Mouse (Mus musculus): ENCODE results near the gene Zfp36. TPM values are rescaled to one million over a fixed set of nuclear protein-coding genes. Genes with fewer than 3 reads are reported as not detected.

The Zfp36 gene
- total RNA-seq, 2 experiments from 2014 or later, result 7.3 to 7.6 TPM

DNA sequence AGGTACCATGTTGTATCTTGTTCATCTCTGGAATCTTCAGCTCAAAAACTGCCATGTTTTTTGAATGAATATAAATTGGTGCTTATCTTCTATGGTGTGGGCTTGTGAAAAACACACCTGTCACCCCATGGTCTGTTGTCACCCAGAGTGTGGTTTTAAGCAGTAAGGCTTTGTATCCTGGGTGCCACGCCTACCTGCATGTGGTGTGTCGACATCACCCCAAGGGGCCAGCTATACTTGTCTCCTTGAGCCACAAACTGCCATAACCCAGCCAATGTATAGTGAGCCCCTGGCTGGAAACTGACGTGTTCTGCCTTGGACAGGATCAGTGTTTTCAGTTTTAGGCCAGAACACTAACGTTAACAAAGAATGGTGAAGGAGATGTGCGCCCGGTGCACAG, 4.1 kb upstream of the Zfp36 start:
- DNase-seq, result no peak

- no peak for DNase-seq
Measured at GRCm38 (mm10) chr7:28383606-28384005, 3.6 kb upstream of the Zfp36 start.

- DNase-seq, result peak; percentile 59
Measured at GRCm38 (mm10) chr7:28382981-28383396, 2.9 kb upstream of the Zfp36 start.

DNA sequence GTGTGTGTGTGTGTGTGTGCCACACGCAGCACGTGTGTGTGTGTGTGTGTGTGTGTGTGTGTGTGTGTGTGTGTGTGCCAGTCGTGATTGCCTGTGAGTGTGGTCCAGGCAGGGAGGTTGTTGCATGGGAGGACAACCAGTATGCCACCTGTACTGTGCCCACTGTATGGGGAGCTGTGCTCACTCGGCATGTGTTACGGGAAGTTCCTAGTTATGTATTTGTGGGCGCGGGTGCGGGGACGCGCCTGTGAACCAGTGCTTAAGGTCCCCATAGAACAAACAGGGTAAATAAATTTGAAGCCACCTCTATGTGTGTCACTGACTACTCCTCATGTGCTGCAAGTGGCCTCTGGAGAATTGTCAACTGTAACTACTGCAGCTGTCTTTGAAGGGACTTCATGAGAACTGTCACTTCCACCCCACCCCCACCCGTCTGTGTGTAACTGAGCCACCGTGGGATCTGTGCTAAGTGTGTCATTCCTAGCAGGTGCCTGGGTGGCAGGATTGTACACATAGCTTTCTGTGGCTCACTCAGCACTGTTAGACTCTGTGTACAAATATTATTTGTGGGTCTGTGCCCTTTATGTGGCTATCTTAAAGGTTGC, 2.4 kb upstream of the Zfp36 start:
- DNase-seq, result no peak

GRCm38 (mm10) chr7:28381938-28382337, 1.9 kb upstream of the Zfp36 start:
- DNase-seq, result peak; percentile 90

GRCm38 (mm10) chr7:28381017-28381790, 1.2 kb upstream of the Zfp36 start:
- DNase-seq, result peak; percentile 91

DNA sequence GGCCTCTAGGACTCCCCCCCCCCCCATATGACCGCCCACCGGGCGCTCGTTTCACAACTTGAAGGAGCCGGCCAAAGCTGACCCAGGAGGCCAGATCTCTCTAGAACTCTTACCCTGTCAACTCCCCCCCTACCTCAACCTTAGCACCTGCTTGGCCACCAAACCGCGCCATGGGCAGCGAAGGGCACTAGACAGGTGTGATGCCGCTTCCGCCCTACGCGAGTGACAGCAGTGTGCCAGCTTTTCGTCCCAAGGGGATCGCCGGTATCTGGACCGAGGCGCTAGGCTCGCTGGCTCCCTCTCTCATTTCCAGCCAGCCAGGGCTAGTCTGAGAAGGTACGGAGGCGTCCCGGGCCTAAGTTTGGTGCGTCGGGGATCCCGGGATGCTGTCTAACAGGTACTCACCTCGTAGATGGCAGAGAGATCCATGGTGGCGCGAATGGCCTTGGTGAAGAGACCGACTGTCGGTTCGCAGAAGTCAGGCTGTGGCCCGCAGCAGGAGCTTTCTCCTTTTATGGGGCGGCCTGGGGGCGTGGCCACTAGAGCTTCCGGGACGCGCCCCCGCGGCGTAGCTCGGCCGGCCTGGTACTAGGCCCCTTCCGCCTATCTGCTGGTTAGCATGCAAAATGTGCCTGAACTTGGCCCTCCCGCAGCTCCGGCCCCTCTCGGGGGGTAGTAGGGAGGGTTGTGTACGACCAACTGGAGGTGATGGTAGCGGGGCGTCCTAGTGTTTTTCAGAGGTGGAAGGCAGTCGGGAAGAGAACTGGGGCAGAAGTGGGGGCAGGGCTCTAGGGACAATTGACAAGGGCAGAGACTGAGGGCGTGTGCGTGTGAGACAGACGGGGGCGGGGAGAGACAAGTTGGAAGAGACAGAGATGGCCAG, 1.0 kb downstream of the Zfp36 start:
- peak; percentile 95 for DNase-seq

DNA sequence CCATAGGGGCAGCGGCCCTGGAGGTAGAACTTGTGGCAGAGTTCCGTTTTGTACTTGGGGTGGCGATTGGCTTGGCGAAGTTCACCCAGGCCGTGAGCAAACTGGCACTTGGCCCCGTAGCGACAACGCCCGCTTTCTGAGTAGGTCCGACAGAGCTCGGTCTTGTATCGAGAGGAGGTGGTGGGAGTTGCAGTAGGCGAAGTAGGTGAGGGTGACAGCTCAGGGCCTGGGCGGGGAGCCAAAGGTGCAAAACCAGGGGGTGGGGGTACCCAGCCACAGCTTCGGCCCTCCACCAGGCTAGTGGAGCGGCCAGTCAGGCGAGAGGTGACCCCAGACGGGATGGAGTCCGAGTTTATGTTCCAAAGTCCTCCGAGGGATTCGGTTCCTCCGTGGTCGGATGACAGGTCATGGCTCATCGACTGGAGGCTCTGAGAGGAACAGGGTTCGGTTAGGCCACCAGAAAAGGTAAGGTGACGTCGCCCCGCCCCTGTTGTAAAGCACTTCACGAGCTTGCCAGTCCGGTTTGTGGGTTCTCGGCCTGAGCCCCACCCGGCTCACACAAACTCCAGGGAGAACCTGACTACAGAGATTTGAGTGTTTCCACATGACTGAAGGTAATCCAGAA, 1.9 kb downstream of the Zfp36 start:
- DNase-seq, result peak; percentile 71

DNA sequence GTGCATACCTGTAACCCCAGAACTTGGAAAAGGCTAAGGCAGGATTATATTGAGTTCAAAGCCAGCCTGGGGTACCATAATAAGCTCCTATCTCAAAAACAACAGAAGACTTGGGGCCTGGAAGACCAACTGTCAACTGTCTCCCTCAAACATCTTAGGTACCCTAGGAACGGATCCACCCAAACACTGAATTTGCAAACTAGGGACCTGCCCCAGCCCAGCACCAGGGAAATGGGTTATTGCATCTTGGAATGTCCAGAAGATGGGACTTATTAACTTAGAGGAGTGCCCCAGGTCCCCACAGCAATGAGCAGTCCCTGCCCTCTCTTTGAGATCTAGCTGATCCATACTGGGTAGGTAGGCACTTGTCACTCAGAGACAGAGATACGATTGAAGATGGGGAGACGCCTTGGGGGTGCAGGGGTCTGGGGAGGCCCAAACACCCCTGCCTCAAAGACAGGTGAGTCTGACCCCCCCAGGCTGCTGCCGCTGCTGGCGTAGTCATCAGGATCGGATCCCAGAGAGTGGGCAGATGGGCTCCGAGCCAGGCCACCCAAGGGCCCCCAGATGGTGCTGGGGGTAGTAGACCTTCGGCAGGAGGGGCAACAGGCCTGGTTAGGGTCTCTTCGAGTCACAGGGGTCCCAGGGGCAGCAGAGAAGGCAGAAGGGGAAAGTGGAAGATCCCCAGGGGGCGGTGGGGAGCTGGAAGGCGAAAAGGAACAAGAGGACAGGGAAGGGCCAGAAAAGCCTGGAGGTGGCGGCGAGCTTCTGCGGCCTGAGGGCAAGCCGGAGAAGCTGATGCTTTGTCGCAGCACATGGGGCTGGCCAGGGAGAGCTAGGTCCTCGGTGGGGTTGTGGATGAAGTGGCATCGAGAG, 2.6 kb downstream of the Zfp36 start:
- peak; percentile 49 for DNase-seq

- DNase-seq, result peak; percentile 95
Measured at GRCm38 (mm10) chr7:28376011-28376771, 3.9 kb downstream of the Zfp36 start.

DNA sequence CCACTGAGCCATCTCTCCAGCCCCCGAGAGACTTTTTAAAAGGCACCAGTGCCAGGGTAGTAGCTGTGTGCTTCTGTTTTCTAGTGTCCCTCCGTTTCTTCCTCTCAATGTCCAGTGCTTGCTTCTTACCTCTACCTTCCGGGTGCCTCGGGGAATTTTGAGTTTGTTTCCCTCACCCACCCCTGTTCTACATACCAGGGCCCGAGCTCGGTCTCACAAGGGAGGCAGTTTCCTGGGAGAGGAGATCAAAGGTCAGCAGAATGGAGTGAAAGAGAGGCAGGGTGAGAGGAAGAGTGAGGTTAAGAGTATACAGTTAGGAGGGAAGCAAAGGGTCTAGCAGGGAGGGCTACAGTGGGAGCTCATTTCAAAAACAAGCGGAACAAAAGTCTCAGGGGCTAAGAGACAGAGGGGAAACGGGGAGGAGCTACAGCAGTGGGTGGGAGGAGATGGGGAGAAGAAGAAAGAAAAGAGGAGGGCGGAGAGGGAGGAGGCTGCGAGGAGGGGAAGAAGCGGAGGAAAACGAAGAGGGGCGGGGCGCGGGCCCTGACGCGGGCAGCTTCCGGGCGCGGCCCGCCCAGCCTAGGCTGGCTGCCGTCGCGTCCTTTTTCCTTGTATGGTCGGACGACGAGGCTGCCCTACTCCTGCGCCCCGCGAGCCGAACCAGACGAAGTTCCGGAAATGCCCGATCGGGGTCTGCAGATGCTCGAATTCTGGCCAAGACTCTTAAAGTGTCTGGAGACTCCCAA, 4.7 kb downstream of the Zfp36 start:
- peak; percentile 95 for DNase-seq

GRCm38 (mm10) chr7:28374647-28375046, 5.4 kb downstream of the Zfp36 start:
- DNase-seq, result no peak

- no peak for DNase-seq
Measured at GRCm38 (mm10) chr7:28373891-28374495, 6.1 kb downstream of the Zfp36 start.

DNA sequence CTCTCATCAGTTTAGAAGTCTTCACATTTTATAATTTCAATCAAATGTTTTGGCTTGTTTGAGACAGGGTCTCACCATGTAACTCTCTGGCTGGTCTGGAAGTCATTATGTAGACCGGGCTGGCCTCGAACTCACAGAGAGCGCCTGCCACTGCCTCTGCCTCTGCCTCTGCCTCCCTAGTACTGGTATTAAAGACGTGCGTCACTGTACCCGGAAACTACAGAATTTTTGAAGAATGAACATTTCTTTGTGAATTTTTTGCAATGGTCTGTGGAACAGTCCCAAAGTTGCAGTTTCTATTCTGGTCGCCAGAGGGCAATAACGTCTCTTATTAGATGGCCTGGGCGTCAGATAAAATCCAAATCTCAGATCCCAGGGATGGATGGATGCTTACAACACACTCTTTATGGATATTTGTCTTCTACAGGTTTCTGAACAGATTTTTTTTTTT, 6.9 kb downstream of the Zfp36 start:
- peak; percentile 66 for DNase-seq

DNA sequence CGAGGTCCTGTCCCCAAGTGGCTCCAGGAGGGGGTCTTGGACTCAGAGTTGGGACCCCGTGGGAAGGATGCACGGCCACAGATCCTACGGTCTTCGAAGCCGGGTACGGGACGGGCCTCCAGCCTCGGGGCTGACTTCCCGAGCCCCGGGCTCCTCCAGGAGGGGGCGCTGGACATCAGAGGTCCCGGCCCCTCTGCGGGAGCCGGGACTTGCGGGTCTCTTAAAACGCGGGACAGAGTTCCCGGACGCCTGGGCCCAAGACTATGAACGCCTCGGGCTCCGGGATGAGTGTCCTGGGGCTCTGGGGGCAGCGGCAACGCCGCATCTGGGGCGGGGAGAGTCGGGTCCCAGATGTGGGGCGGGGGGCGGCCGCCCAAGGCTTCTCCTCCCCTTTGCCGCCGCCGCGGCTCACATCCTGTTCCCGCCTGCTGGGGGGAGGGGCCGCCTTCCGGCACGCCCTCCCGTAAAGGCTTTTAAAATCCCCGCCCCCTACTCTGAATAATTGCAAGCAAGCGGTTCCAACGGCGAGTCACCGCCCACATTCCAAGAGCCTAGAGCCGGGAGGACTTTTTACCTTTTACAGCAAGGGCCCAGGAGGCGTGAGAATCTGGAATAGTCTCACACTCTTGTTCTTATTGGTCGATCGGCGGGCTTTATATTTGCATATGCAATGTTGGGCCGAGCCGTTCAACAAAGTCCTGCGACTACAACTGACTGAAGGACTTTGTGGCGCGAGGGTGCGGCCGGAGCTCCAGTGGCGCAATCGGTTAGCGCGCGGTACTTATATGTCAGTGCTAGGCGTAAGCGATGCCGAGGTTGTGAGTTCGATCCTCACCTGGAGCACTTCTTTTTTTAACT, 7.6 kb downstream of the Zfp36 start, which contains the start of gene Plekhg2:
Gene Plekhg2 (minus strand): TSS at position 349 of the 858 bp plus-strand sequence.
- DNase-seq, result peak; percentile 98

- peak; percentile 83 for DNase-seq
Measured at GRCm38 (mm10) chr7:28371514-28371989, 8.5 kb downstream of the Zfp36 start.

DNA sequence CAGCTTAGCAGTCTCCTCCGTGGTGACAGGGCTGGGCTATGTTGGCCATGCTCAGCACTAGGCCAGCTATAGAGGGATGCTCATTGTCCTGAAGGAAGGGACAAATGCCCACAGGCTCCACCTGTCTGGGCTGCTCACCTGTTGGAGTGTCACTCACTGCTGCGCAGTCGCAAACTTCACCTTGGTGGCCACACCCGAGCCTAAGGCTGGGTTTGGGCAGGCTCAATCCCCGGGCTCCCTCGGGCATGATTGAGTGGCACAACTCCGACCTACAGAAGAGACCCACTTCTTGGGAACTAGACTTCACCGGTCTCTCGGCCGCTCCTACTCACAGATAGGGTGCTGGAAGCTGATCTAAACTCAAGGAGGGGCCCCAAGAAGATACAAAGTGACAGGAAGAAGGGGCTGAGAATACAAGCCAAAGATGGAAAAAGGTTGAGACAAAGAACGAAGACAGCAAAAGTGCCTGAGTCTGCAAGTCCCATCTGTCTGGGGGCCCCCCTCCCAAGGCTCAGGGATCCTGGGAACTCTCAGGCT, 9.0 kb downstream of the Zfp36 start:
- DNase-seq, result peak; percentile 23

- no peak for DNase-seq
Measured at GRCm38 (mm10) chr7:28370051-28370450, 10.0 kb downstream of the Zfp36 start.

Data from gastrocnemius, postnatal 25 days (tissue).